Mouse (Mus musculus) stomach, postnatal 0 days (tissue): Measurements from ENCODE around the gene Gm12184.

ENCODE experiments used
- CTCF ChIP-seq: IDR thresholded peaks from 2 replicates; pipeline ENCODE4 v1.5.1; 2016; ENCODE audit warnings: antibody characterized with exemption, low read depth, mild to moderate bottlenecking, moderate library complexity
- EP300 ChIP-seq: optimal IDR thresholded peaks from 2 replicates; pipeline ENCODE3; 2016; ENCODE audit warnings: antibody characterized with exemption

- TF ChIP-seq CTCF (no peak), EP300 (no peak)
These were observed 37.2 kb downstream of the Gm12184 start for GRCm38 (mm10) chr11:48789215-48789614.
